Comparison of ENCODE assay signal across 14 mouse cellular contexts in the genomic region with DNA sequence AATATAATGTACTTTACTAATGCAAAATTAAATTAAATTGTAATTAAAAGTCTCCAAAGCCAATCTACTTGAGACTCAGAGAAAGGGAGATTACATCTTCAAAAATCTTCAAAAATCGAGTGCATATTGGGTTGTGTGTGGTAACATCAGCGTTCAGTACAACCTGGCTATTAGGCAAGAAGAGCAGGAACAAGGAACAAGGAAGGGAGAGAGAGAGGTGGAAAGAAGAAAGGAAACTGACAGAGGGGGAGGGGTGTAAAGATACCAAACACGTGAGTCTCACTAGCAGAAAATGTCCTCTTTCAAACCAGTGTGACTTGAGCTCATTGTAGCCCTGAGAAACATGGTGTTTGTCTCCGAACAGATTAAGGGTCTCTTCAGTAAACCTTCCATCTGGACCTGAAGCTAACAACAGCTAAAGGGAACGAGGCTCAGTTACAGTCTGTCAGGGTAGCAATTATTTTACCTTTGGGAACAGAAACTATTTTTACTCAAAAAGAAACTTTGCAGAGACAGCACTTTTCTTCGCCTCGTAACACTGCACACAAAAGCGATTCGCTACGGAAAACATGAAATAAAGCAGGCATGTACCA.
DNase-seq lines count a peak whose midpoint lies in the region; ATAC-seq and TF ChIP-seq lines count a peak whose summit lies in the region.
"Had no signal": no experiment of that assay in that cellular context is flagged by ENCODE, and none has a peak within 500 bp of the region (broad histone marks: within the 10 kb centered on the region; RNA-seq: fewer than 3 reads in every experiment).

No protein-coding gene starts in this region.

- peak overlapping the region; percentile 57 for H3K4me2 ChIP-seq in heart, embryonic 14.5 days (ENCODE audit: low read length)
- H3K4me2 ChIP-seq in lung, postnatal 0 days (replicated peaks; ENCODE audit: low read depth, low read length): no peak overlapping the region
- H3K4me2 ChIP-seq in embryonic facial prominence, embryonic 13.5 days: peak overlapping the region; percentile 46
- peak overlapping the region; percentile 20; the same call in 1 of the 2 replicates for H3K4me2 ChIP-seq in neural tube, embryonic 15.5 days
- H3K4me2 ChIP-seq: hindbrain, embryonic 12.5 days; neural tube, embryonic 12.5 days had no signal

- ATAC-seq in heart, embryonic 14.5 days (ENCODE audit: insufficient number of reproducible peaks, insufficient read depth, low FRiP score, low read depth): no peak
- no peak for ATAC-seq in lung, postnatal 0 days
- ATAC-seq in embryonic facial prominence, embryonic 13.5 days (ENCODE audit: insufficient number of reproducible peaks, insufficient read depth, low FRiP score, low TSS enrichment, low read depth): no peak
- no peak for ATAC-seq in neural tube, embryonic 15.5 days (ENCODE audit: low FRiP score)
- ATAC-seq: forebrain, embryonic 14.5 days had no signal

- H3K4me1 ChIP-seq in heart, embryonic 14.5 days (ENCODE audit: control insufficient read depth in 2 of 2, insufficient read depth in 2 of 2, low read length in 2 of 2): peaks cover 13 to 27% of the 10 kb centered on the region in 2 experiments
- H3K4me1 ChIP-seq in lung, postnatal 0 days (ENCODE audit: insufficient read depth, low read depth, low read length): 0 out of 2 replicates have a peak, but pooled peaks cover 4% of the 10 kb centered on the region
- peaks cover 16% of the 10 kb centered on the region for H3K4me1 ChIP-seq in embryonic facial prominence, embryonic 13.5 days
- H3K4me1 ChIP-seq in neural tube, embryonic 15.5 days: peaks cover 4% of the 10 kb centered on the region; the same call in 1 of the 2 replicates

- no peak for DNase-seq in heart, adult 9 months (ENCODE audit: low spot score in 2 of 2)
- DNase-seq in lung, postnatal 0 days (ENCODE audit: low spot score): peak; percentile 23
- no peak for DNase-seq in lung, postnatal 14 days
- no peak for DNase-seq in urinary bladder, postnatal 36 days (ENCODE audit: low spot score in 2 of 2)
- DNase-seq: cerebellum, adult 8-10 months; gastrocnemius, postnatal 10 days; kidney, adult 8-10 months; lung, adult 2 months had no signal

- no peaks in the 10 kb centered on the region for H3K9me3 ChIP-seq in heart, embryonic 14.5 days (ENCODE audit: control insufficient read depth, low read length)
- H3K9me3 ChIP-seq in lung, postnatal 0 days (ENCODE audit: low read length): no peaks in the 10 kb centered on the region
- no peaks in the 10 kb centered on the region for H3K9me3 ChIP-seq in embryonic facial prominence, embryonic 13.5 days
- no peaks in the 10 kb centered on the region for H3K9me3 ChIP-seq in neural tube, embryonic 15.5 days (replicated peaks)
- H3K9me3 ChIP-seq: hindbrain, embryonic 12.5 days; neural tube, embryonic 12.5 days had no signal

- TF ChIP-seq EP300 in lung, postnatal 0 days (IDR thresholded peaks at IDR 0.05): no peak

- H3K27me3 ChIP-seq in heart, embryonic 14.5 days (ENCODE audit: control insufficient read depth, insufficient read depth, low read length): no peaks in the 10 kb centered on the region
- no peaks in the 10 kb centered on the region for H3K27me3 ChIP-seq in lung, postnatal 0 days (replicated peaks; ENCODE audit: insufficient read depth, low read length)
- H3K27me3 ChIP-seq in embryonic facial prominence, embryonic 13.5 days: 0 out of 2 replicates have a peak, but pooled peaks cover 3% of the 10 kb centered on the region
- H3K27me3 ChIP-seq in neural tube, embryonic 15.5 days (replicated peaks): no peaks in the 10 kb centered on the region
- H3K27me3 ChIP-seq: hindbrain, embryonic 12.5 days; neural tube, embryonic 12.5 days had no signal

- peak overlapping the region; percentile 28; the same call in 1 of the 2 replicates for H3K9ac ChIP-seq in heart, embryonic 14.5 days (ENCODE audit: low read length)
- no peak overlapping the region for H3K9ac ChIP-seq in lung, postnatal 0 days (replicated peaks; ENCODE audit: low read depth)
- no peak overlapping the region for H3K9ac ChIP-seq in embryonic facial prominence, embryonic 13.5 days
- no peak overlapping the region for H3K9ac ChIP-seq in neural tube, embryonic 15.5 days (replicated peaks)
- H3K9ac ChIP-seq: hindbrain, embryonic 12.5 days; neural tube, embryonic 12.5 days had no signal

- H3K27ac ChIP-seq in heart, embryonic 14.5 days (replicated peaks in 1 of 2; ENCODE audit: control insufficient read depth in 1 of 2, insufficient read depth in 1 of 2, low read depth in 2 of 2, low read length in 2 of 2): no peak overlapping the region
- no peak overlapping the region for H3K27ac ChIP-seq in lung, postnatal 0 days (ENCODE audit: low read length)
- no peak overlapping the region for H3K27ac ChIP-seq in embryonic facial prominence, embryonic 13.5 days
- no peak overlapping the region for H3K27ac ChIP-seq in neural tube, embryonic 15.5 days (replicated peaks)
- H3K27ac ChIP-seq: hindbrain, embryonic 12.5 days; neural tube, embryonic 12.5 days had no signal

- WGBS in heart, embryonic 14.5 days: 56% methylated on average over 10 of the region's 10 CpGs
- 72% methylated on average over 10 of the region's 10 CpGs for WGBS in lung, postnatal 0 days
- WGBS in embryonic facial prominence, embryonic 13.5 days: 42% methylated on average over 10 of the region's 10 CpGs
- 56% methylated on average over 10 of the region's 10 CpGs for WGBS in neural tube, embryonic 15.5 days

- no peak overlapping the region for H3K4me3 ChIP-seq in heart, embryonic 14.5 days (ENCODE audit: control insufficient read depth in 1 of 2, insufficient read depth in 1 of 2, low read depth in 1 of 2, low read length in 2 of 2)
- H3K4me3 ChIP-seq in lung, postnatal 0 days (ENCODE audit: low read depth, low read length): no peak overlapping the region
- peak overlapping the region; percentile 14; the same call in 1 of the 2 replicates for H3K4me3 ChIP-seq in embryonic facial prominence, embryonic 13.5 days
- H3K4me3 ChIP-seq in neural tube, embryonic 15.5 days (replicated peaks): no peak overlapping the region
- H3K4me3 ChIP-seq: hindbrain, embryonic 12.5 days; neural tube, embryonic 12.5 days had no signal

- no peaks in the 10 kb centered on the region for H3K36me3 ChIP-seq in heart, embryonic 14.5 days (ENCODE audit: control insufficient read depth, insufficient read depth, low read length)
- no peaks in the 10 kb centered on the region for H3K36me3 ChIP-seq in lung, postnatal 0 days (ENCODE audit: insufficient read depth, low read length)
- no peaks in the 10 kb centered on the region for H3K36me3 ChIP-seq in embryonic facial prominence, embryonic 13.5 days
- no peaks in the 10 kb centered on the region for H3K36me3 ChIP-seq in neural tube, embryonic 15.5 days
- H3K36me3 ChIP-seq: hindbrain, embryonic 12.5 days; neural tube, embryonic 12.5 days had no signal

- TF ChIP-seq CTCF in lung, postnatal 0 days (IDR thresholded peaks at IDR 0.05): no peak
